Mouse (Mus musculus): ENCODE measurements at regions not wholly inside any gene's neighbourhood (a gene's known extent, or its start where the extent isn't known, plus 50 kb on each side); places are given as distances from the start of the nearest gene placed in this dataset.
"Not testable (repeated sequence)": the region's sequence is repeated elsewhere in the genome, so short reads cannot be mapped to it uniquely, and the experiment has no call there.

GRCm38 (mm10) chr9:92661938-92662337 lies 119.9 kb downstream of the Plod2 start:
- DNase-seq (ENCODE audit: extremely low spot score) = no peak

GRCm38 (mm10) chr9:92667361-92667881 lies 125.4 kb downstream of the Plod2 start:
- no peak for DNase-seq (ENCODE audit: extremely low spot score)

GRCm38 (mm10) chr9:92671966-92672365 lies 129.9 kb downstream of the Plod2 start:
- DNase-seq (ENCODE audit: extremely low spot score) = no peak

- no peak for DNase-seq (ENCODE audit: extremely low spot score)
Observed at GRCm38 (mm10) chr9:92694361-92695016, 152.5 kb downstream of the Plod2 start.

GRCm38 (mm10) chr9:92697971-92698370 lies 155.9 kb downstream of the Plod2 start:
- no peak for DNase-seq (ENCODE audit: extremely low spot score)

GRCm38 (mm10) chr9:92704752-92705151 lies 162.7 kb downstream of the Plod2 start:
- DNase-seq (ENCODE audit: extremely low spot score) = no peak

GRCm38 (mm10) chr9:92707011-92707410 lies 165.0 kb downstream of the Plod2 start:
- no peak for DNase-seq (ENCODE audit: extremely low spot score)

- peak; percentile 5 for DNase-seq (ENCODE audit: extremely low spot score)
Observed at GRCm38 (mm10) chr9:92717176-92717575, 175.2 kb downstream of the Plod2 start.

GRCm38 (mm10) chr9:92718337-92718736 lies 176.3 kb downstream of the Plod2 start:
- no peak for DNase-seq (ENCODE audit: extremely low spot score)

- no peak for DNase-seq (ENCODE audit: extremely low spot score)
Observed at GRCm38 (mm10) chr9:92719251-92719650, 177.2 kb downstream of the Plod2 start.

- no peak for DNase-seq (ENCODE audit: extremely low spot score)
Observed at GRCm38 (mm10) chr9:92728864-92729263, 186.8 kb downstream of the Plod2 start.

GRCm38 (mm10) chr9:92731396-92731795 lies 189.4 kb downstream of the Plod2 start:
- no peak for DNase-seq (ENCODE audit: extremely low spot score)

GRCm38 (mm10) chr9:92767532-92767931 lies 225.5 kb downstream of the Plod2 start:
- no peak for DNase-seq (ENCODE audit: extremely low spot score)

- no peak for DNase-seq (ENCODE audit: extremely low spot score)
Observed at GRCm38 (mm10) chr9:92768432-92768831, 226.4 kb downstream of the Plod2 start.

- DNase-seq (ENCODE audit: extremely low spot score) = peak; percentile 24
Observed at GRCm38 (mm10) chr9:92769528-92769927, 227.5 kb downstream of the Plod2 start.

- no peak for DNase-seq (ENCODE audit: extremely low spot score)
Observed at GRCm38 (mm10) chr9:92771002-92771401, 229.0 kb downstream of the Plod2 start.

GRCm38 (mm10) chr9:92771716-92772115 lies 229.7 kb downstream of the Plod2 start:
- DNase-seq (ENCODE audit: extremely low spot score) = no peak

GRCm38 (mm10) chr9:92782922-92783454 lies 241.0 kb downstream of the Plod2 start:
- no peak for DNase-seq (ENCODE audit: extremely low spot score)

GRCm38 (mm10) chr9:92799695-92800094 lies 257.7 kb downstream of the Plod2 start:
- DNase-seq (ENCODE audit: extremely low spot score) = no peak

- no peak for DNase-seq (ENCODE audit: extremely low spot score)
Observed at GRCm38 (mm10) chr9:92809469-92809868, 267.4 kb downstream of the Plod2 start.

GRCm38 (mm10) chr9:92820721-92821120 lies 278.7 kb downstream of the Plod2 start:
- DNase-seq (ENCODE audit: extremely low spot score) = no peak

GRCm38 (mm10) chr9:92826708-92827353 lies 284.8 kb downstream of the Plod2 start:
- no peak for DNase-seq (ENCODE audit: extremely low spot score)

GRCm38 (mm10) chr9:92836156-92836555 lies 294.1 kb downstream of the Plod2 start:
- DNase-seq (ENCODE audit: extremely low spot score) = not testable (repeated sequence)

Data from embryo, embryonic 9.5 days (tissue).